Mouse (Mus musculus) small intestine, adult 2 months (tissue): ENCODE results near the gene Washc4.

Experiments
- CTCF ChIP-seq: fragments of 200-500 bp; IDR thresholded peaks from 2 replicates; pipeline ENCODE4 v1.5.1; 2012; ENCODE audit warnings: low read depth, mild to moderate bottlenecking, control low read depth, inconsistent platforms, low read length, moderate library complexity, mixed read lengths; ENCODE audit not compliant: insufficient replicate concordance, insufficient read length; ENCODE audit errors: extremely low read depth
- POLR2A ChIP-seq: fragments of 200-500 bp; IDR thresholded peaks from 2 replicates; pipeline ENCODE4 v1.6.1; 2012; ENCODE audit warnings: low read depth, mild to moderate bottlenecking, control low read depth, inconsistent platforms, low read length, moderate library complexity

GRCm38 (mm10) chr10:83644167-83644566 lies 100.6 kb downstream of the Washc4 start:
- TF ChIP-seq CTCF: no peak
- TF ChIP-seq POLR2A: no peak
